Mouse (Mus musculus): Measurements from ENCODE around the gene S100a2.

GRCm38 (mm10) chr3:90638511-90639275 is 48.6 kb downstream of the S100a2 start:
- TF ChIP-seq POLR2A (IDR thresholded peaks at IDR 0.05; ENCODE audit: extremely low read depth, insufficient read depth, low read length), result no peak
- no peak for TF ChIP-seq CTCF (IDR thresholded peaks at IDR 0.05; ENCODE audit: low read depth, low read length)

Measured in liver, adult 2 months (tissue).